Mouse (Mus musculus) MEL (cell line): ENCODE measurements around the gene Kcna3. TPM values are rescaled to one million over a fixed set of nuclear protein-coding genes. Genes with fewer than 3 reads are reported as not detected.

Source experiments
- DNase-seq: peaks from one replicate; pipeline ENCODE4 v3.0.0; 2011; ENCODE audit warnings: low read depth, low spot score
- H3K27ac ChIP-seq: 2 replicates; pipeline ENCODE4 v1.5.1; 2012; ENCODE audit warnings: low read depth, mild to moderate bottlenecking, control low read depth, low read length, moderate library complexity; ENCODE audit not compliant: control insufficient read depth
- H3K27me3 ChIP-seq, 2 experiments: fragments of 150-350 bp in 1 of 2; sonication (generic) in 1 of 2; 2 replicates each; pipeline ENCODE4 v1.6.1; 2012; ENCODE audit warnings: low read length in 2 of 2, mild to moderate bottlenecking in 2 of 2, improper control_type of control experiment in 1 of 2, moderate library complexity in 1 of 2; ENCODE audit not compliant: insufficient read depth in 2 of 2, control insufficient read depth in 1 of 2
- H3K36me3 ChIP-seq, 2 experiments: 2 replicates each; pipeline ENCODE4 v1.6.1; 2012 to 2014; ENCODE audit warnings: low read length in 2 of 2, improper control_type of control experiment in 1 of 2, inconsistent platforms in 1 of 2, mild to moderate bottlenecking in 1 of 2; ENCODE audit not compliant: insufficient read depth in 2 of 2, control insufficient read depth in 1 of 2
- H3K4me1 ChIP-seq, 2 experiments: fragments of 150-350 bp in 1 of 2; sonication (generic) in 1 of 2; 2 replicates each; pipeline ENCODE4 v1.6.1; 2012; ENCODE audit warnings: low read length in 2 of 2, improper control_type of control experiment in 1 of 2, mild to moderate bottlenecking in 1 of 2; ENCODE audit not compliant: insufficient read depth in 2 of 2, control insufficient read depth in 1 of 2
- H3K4me3 ChIP-seq, 2 experiments: fragments of 150-350 bp in 1 of 2; sonication (generic) in 1 of 2; 2 replicates each; pipeline ENCODE4 v1.5.1; 2012; ENCODE audit warnings: low read depth in 2 of 2, low read length in 2 of 2, mild to moderate bottlenecking in 2 of 2, moderate library complexity in 2 of 2, control low read depth in 1 of 2, improper control_type of control experiment in 1 of 2; ENCODE audit not compliant: control insufficient read depth in 1 of 2, insufficient read depth in 1 of 2
- H3K79me2 ChIP-seq: 2 replicates; pipeline ENCODE4 v1.6.1; 2012; ENCODE audit warnings: mild to moderate bottlenecking, low read length, moderate library complexity; ENCODE audit not compliant: control insufficient read depth, poor library complexity, insufficient read depth
- H3K9ac ChIP-seq: 2 replicates; pipeline ENCODE4 v1.6.1; 2012; ENCODE audit warnings: low read depth, mild to moderate bottlenecking, control low read depth, low read length, moderate library complexity; ENCODE audit not compliant: control insufficient read depth, poor library complexity, severe bottlenecking
- H3K9me3 ChIP-seq: fragments of 150-350 bp; sonication (generic); replicated peaks from 2 replicates; pipeline ENCODE4 v1.6.1; 2012; ENCODE audit warnings: mild to moderate bottlenecking, low read length, improper control_type of control experiment, moderate library complexity; ENCODE audit not compliant: insufficient read depth
- BHLHE40 ChIP-seq: IDR thresholded peaks from 2 replicates; pipeline ENCODE4 v1.6.1; 2012; ENCODE audit warnings: low read depth, mild to moderate bottlenecking, inconsistent platforms, low read length, improper control_type of control experiment, borderline replicate concordance
- CHD2 ChIP-seq: IDR thresholded peaks from 2 replicates; pipeline ENCODE4 v1.6.1; 2011; ENCODE audit warnings: low read length, improper control_type of control experiment
- CTCF ChIP-seq, 3 experiments: IDR thresholded peaks in 2 of 3; conservative IDR thresholded peaks in 1 of 3; 2 replicates each; pipeline ENCODE4 v1.5.1; 2011 to 2012; ENCODE audit warnings: low read length in 3 of 3, low read depth in 2 of 3, mild to moderate bottlenecking in 2 of 3, improper control_type of control experiment in 1 of 3, inconsistent platforms in 1 of 3, mixed read lengths in 1 of 3, moderate library complexity in 1 of 3; ENCODE audit not compliant: control insufficient read depth in 1 of 3, insufficient read depth in 1 of 3, poor library complexity in 1 of 3, severe bottlenecking in 1 of 3
- ELF1 ChIP-seq: IDR thresholded peaks from 2 replicates; pipeline ENCODE4 v1.6.1; 2014; ENCODE audit warnings: low read depth, mild to moderate bottlenecking, inconsistent platforms, low read length, improper control_type of control experiment, moderate library complexity
- GABPA ChIP-seq: IDR thresholded peaks from 2 replicates; pipeline ENCODE4 v1.6.1; 2012; ENCODE audit warnings: low read depth, mild to moderate bottlenecking, inconsistent platforms, low read length, improper control_type of control experiment, moderate library complexity
- HCFC1 ChIP-seq: IDR thresholded peaks from 2 replicates; pipeline ENCODE4 v1.6.1; 2012; ENCODE audit warnings: low read depth, mild to moderate bottlenecking, inconsistent platforms, low read length, improper control_type of control experiment, moderate library complexity
- KAT2A ChIP-seq: conservative IDR thresholded peaks from 2 replicates; pipeline ENCODE4 v1.6.1; 2012; ENCODE audit warnings: low read depth, low read length, improper control_type of control experiment, inconsistent platforms
- MAX ChIP-seq: IDR thresholded peaks from 2 replicates; pipeline ENCODE4 v1.6.1; 2011; ENCODE audit warnings: low read length, improper control_type of control experiment
- MAZ ChIP-seq: IDR thresholded peaks from 2 replicates; pipeline ENCODE4 v1.6.1; 2012; ENCODE audit warnings: low read depth, mild to moderate bottlenecking, inconsistent platforms, low read length, improper control_type of control experiment
- MEF2A ChIP-seq: IDR thresholded peaks from 2 replicates; pipeline ENCODE4 v1.6.1; 2014; ENCODE audit warnings: low read depth, mild to moderate bottlenecking, inconsistent platforms, low read length, improper control_type of control experiment; ENCODE audit not compliant: poor library complexity, insufficient replicate concordance, severe bottlenecking; ENCODE audit errors: extremely low read depth
- MXI1 ChIP-seq: IDR thresholded peaks from 2 replicates; pipeline ENCODE4 v1.6.1; 2011; ENCODE audit warnings: mild to moderate bottlenecking, low read depth, low read length, improper control_type of control experiment
- MYC ChIP-seq: IDR thresholded peaks from 2 replicates; pipeline ENCODE4 v1.6.1; 2011; ENCODE audit warnings: low read depth, mild to moderate bottlenecking, low read length, improper control_type of control experiment, moderate library complexity
- NELFE ChIP-seq: IDR thresholded peaks from 2 replicates; pipeline ENCODE4 v1.6.1; 2011; ENCODE audit warnings: low read depth, low read length, improper control_type of control experiment
- NRF1 ChIP-seq: IDR thresholded peaks from 2 replicates; pipeline ENCODE4 v1.6.1; 2014; ENCODE audit warnings: low read depth, mild to moderate bottlenecking, inconsistent platforms, low read length, improper control_type of control experiment, moderate library complexity; ENCODE audit not compliant: poor library complexity, insufficient read depth, severe bottlenecking
- POLR2AphosphoS2 ChIP-seq: IDR thresholded peaks from 2 replicates; pipeline ENCODE4 v1.6.1; 2011; ENCODE audit warnings: low read length, improper control_type of control experiment
- POLR2AphosphoS5 ChIP-seq: IDR thresholded peaks from 2 replicates; pipeline ENCODE4 v1.6.1; 2012; ENCODE audit warnings: low read depth, borderline replicate concordance, mild to moderate bottlenecking, inconsistent platforms, low read length, moderate library complexity, mixed read lengths
- RAD21 ChIP-seq: IDR thresholded peaks from 2 replicates; pipeline ENCODE4 v1.6.1; 2011; ENCODE audit warnings: mild to moderate bottlenecking, low read depth, low read length, improper control_type of control experiment
- RCOR1 ChIP-seq: IDR thresholded peaks from 2 replicates; pipeline ENCODE4 v1.6.1; 2012; ENCODE audit warnings: low read depth, mild to moderate bottlenecking, inconsistent platforms, low read length, improper control_type of control experiment
- SMC3 ChIP-seq: IDR thresholded peaks from 2 replicates; pipeline ENCODE4 v1.6.1; 2011; ENCODE audit warnings: low read depth, low read length, improper control_type of control experiment
- TAL1 ChIP-seq: IDR thresholded peaks from 2 replicates; pipeline ENCODE4 v1.6.1; 2012; ENCODE audit warnings: mild to moderate bottlenecking, inconsistent platforms, low read length, moderate library complexity, mixed read lengths
- TBP ChIP-seq: IDR thresholded peaks from 2 replicates; pipeline ENCODE4 v1.8.0; 2011; ENCODE audit warnings: low read depth, low read length, improper control_type of control experiment
- TCF12 ChIP-seq: IDR thresholded peaks from 2 replicates; pipeline ENCODE4 v1.6.1; 2014; ENCODE audit warnings: low read depth, mild to moderate bottlenecking, inconsistent platforms, low read length, improper control_type of control experiment, moderate library complexity
- UBTF ChIP-seq: IDR thresholded peaks from 2 replicates; pipeline ENCODE4 v1.6.1; 2012; ENCODE audit warnings: low read depth, mild to moderate bottlenecking, inconsistent platforms, low read length, improper control_type of control experiment, moderate library complexity, borderline replicate concordance; ENCODE audit not compliant: insufficient read depth
- USF1 ChIP-seq: IDR thresholded peaks from 2 replicates; pipeline ENCODE4 v1.6.1; 2014; ENCODE audit warnings: low read depth, mild to moderate bottlenecking, inconsistent platforms, low read length, improper control_type of control experiment, moderate library complexity
- ZC3H11A ChIP-seq: IDR thresholded peaks from 2 replicates; pipeline ENCODE4 v1.6.1; 2012; ENCODE audit warnings: low read depth, mild to moderate bottlenecking, inconsistent platforms, low read length, improper control_type of control experiment
- ZMIZ1 ChIP-seq: IDR thresholded peaks from 2 replicates; pipeline ENCODE4 v1.6.1; 2012; ENCODE audit warnings: low read depth, mild to moderate bottlenecking, inconsistent platforms, low read length, improper control_type of control experiment, moderate library complexity
- ZNF384 ChIP-seq: IDR thresholded peaks from 2 replicates; pipeline ENCODE4 v1.6.1; 2012; ENCODE audit warnings: low read depth, mild to moderate bottlenecking, inconsistent platforms, low read length, improper control_type of control experiment
- polyA plus RNA-seq, 2 experiments: library from polyadenylated mRNA; stranded (reverse) in 1 of 2; unstranded in 1 of 2; fragments of >175 nt in 1 of 2; fragments of >200 nt in 1 of 2; gene quantifications; 2 replicates each; pipeline versions ENCODE4 v1.2.1 to v1.2.4; 2012; ENCODE audit warnings: low replicate concordance in 2 of 2, low read depth in 1 of 2; ENCODE audit not compliant: insufficient read length in 2 of 2, insufficient read depth in 1 of 2, missing spikeins in 1 of 2
- total RNA-seq: library from RNA; depleted of rRNA; stranded (reverse); fragments of 300-350 nt; gene quantifications from 2 replicates; pipeline ENCODE4 v1.2.3, GENCODE M21; 2012; rRNA removed

Gene Kcna3
- not detected in 2 replicates for total RNA-seq
- polyA plus RNA-seq, result not detected

DNA sequence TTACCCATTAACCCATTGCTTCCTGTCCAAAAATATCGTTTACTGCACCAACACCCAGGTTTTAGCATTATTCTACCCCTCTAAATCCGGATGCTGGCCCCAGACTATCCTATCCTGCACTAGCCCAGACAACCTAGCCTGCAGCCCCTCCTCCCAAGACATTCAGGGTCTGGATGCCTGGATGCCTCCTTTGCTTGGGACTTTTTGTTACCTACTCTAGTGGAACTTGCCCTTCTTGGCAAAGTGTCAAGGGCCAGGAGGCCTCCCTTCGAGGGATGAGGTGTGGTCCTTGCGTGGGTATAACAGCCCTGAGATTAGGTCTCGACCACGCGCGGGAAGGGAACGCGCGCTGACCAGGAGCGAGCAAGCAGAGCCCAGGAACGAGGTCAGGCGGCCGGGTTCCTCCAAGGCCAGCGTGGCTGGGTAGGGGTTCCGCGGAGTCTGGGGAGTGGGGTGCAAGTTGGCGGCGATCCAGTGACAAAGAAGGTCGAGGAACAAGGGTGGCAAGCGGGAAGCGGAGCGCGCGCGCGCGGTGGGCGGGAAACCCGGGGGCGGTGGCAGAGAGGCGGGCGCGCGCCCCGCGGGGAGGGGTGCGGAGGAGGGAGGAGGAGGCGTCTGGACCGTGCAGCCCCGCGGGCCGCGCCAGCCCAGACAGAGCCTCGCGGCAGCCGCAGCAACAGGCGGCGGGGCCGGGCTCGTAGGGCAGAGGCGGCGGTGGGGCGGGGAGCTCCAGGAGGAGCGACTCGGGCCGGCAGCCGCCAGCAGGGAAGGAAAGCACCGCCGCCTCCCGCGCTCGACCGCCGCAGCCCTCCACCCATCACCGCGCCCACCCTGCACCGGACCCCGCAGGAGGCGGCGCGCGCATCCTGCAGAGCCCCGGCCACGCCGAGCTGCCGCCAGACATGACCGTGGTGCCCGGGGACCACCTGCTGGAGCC is at the start of gene Kcna3:
Gene Kcna3, plus strand, starts transcription at position 649 of the 937 bp plus-strand sequence.
- no peak for DNase-seq
- Histone ChIP-seq H3K79me2 (no peaks in the 10 kb centered on the region), H3K36me3 (no peaks in the 10 kb centered on the region), H3K27me3 (no peaks in the 10 kb centered on the region), H3K27ac (no peak within 1 kb of the TSS), H3K9me3 (no peaks in the 10 kb centered on the region), H3K9ac (no peak within 1 kb of the TSS), H3K4me1 (no peaks in the 10 kb centered on the region), H3K4me3 (no peak within 1 kb of the TSS)
- TF ChIP-seq MAZ (no peak), BHLHE40 (no peak), KAT2A (no peak), MXI1 (no peak), RCOR1 (no peak), GABPA (no peak), USF1 (no peak), MYC (no peak), TAL1 (no peak), MEF2A (no peak), MAX (no peak)

DNA sequence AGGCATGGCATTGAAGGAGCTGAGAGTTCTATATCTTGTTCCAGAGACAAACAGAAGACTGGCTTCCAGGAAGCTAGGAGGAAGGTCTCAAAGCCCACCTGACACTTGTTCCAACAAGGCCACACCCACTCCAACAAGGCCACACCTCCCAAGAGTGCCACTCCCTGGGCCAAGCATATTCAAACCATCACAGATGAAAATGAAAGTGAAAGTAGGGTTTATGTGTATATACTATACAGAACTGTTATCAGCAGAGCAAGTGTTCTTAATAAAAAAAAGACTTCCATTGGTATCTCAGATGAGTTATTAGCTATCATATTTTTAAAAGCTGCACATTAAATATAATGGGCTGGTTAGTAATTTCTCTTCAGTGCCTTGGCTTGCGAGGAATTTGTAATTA is 44.6 kb upstream of the Kcna3 start:
- no peaks in the 10 kb centered on the region for H3K4me1 ChIP-seq
- H3K27ac ChIP-seq, result no peak overlapping the region
- H3K4me3 ChIP-seq, result no peak overlapping the region
- TF ChIP-seq POLR2AphosphoS5 (no peak), MEF2A (no peak), UBTF (no peak), SMC3 (no peak), MXI1 (no peak), TCF12 (no peak), CTCF (IDR thresholded peaks at IDR 0.05 in 2 of 3, conservative IDR thresholded peaks at IDR 0.05 in 1 of 3; ENCODE audit: control insufficient read depth in 1 of 3, insufficient read depth in 1 of 3, low read depth in 2 of 3, low read length in 3 of 3, poor library complexity in 1 of 3, severe bottlenecking in 1 of 3) (no peak), ZNF384 (no peak), MAX (no peak), ELF1 (no peak), ZMIZ1 (no peak), CHD2 (no peak), TBP (no peak), NRF1 (no peak), POLR2AphosphoS2 (no peak), ZC3H11A (no peak), RAD21 (no peak), HCFC1 (no peak), USF1 (no peak), NELFE (no peak)
- no peaks in the 10 kb centered on the region for H3K36me3 ChIP-seq
- H3K27me3 ChIP-seq, result no peaks in the 10 kb centered on the region
- no peaks in the 10 kb centered on the region for H3K9me3 ChIP-seq
- no peaks in the 10 kb centered on the region for H3K79me2 ChIP-seq
- DNase-seq, result no peak
- H3K9ac ChIP-seq, result no peak overlapping the region
